Mouse (Mus musculus) heart, postnatal 14 days (tissue): ENCODE results near the gene Immp1l. TPM values are rescaled to one million over a fixed set of nuclear protein-coding genes. Genes with fewer than 3 reads are reported as not detected.

Experiments used
- DNase-seq, 2 experiments: peaks; one replicate each; pipeline ENCODE4 v3.0.0; 2021 to 2022
- intact Hi-C: fragments of 180-260 bp; cut with DNase I; formaldehyde crosslinking; loops from one replicate; pipeline ENCODE4 v1.15.1; 2025
- microRNA-seq, 2 experiments: library from miRNA; unstranded; fragments of <30 nt; microRNA quantifications; one replicate each; pipeline ENCODE4 v1.2.0; 2021 to 2022
- total RNA-seq, 2 experiments: library from RNA; stranded (reverse); gene quantifications; 2 replicates each; pipeline ENCODE4 v1.2.3; 2021

Immp1l gene
- total RNA-seq, 2 experiments from 2014 or later, result 76.2 to 77.7 TPM

DNA sequence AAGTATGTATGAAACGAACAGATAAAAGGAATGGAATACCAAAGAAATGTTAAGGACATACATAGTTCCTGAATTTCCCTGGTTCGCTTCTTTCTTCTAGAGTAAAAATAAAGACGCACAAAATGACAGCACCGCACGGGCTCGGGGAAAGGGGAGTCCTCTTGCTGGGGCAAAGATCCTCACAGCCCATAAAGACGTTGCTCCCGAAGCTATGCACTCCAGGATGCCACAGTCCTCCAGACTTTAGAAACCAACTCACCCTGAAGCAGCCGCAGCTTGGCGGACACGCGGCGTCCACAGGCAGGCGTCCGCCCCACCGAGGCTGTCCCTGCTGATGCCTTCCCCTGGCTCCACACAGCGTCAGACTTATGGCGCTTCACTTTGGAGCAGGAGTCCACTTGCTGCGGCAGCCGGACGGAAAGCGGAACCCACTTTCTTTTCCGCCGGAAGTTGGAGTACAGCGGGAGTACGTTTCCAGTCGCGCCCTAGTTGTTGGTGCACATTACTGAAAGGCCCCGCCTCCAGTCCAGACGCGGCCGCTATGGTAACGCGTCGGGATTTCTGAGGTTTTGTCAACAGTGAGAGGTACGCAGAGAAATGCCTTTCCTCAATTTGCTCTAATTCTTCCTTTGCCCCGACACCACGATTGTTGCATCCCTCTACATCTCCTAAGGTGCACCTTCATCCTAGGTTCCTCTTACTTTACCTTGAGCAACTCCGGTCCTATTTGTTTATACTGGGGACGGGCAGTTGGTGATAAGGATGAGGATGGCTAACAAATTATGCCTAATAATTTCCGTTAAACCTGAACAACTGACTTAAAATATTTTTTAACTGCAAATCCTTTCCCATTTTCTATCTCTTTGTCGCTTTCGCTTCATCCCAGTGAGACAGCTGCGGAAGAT lies 98.6 kb downstream of the Immp1l start, which contains the start of gene Dnajc24:
Dnajc24 (minus strand) TSS at position 715 of the 905 bp plus-strand sequence.
- peak; percentile 84 to 91 for DNase-seq
- intact Hi-C loops, result loop anchor here (5.0 kb wide), 1 partner anchor 96 kb away; no protein-coding TSS in a partner anchor

- no peak for DNase-seq
- intact Hi-C loops, result no loop called here
Measured at GRCm38 (mm10) chr2:106008415-106008814, 104.0 kb downstream of the Immp1l start.

Small RNA genes within 50 kb of the gene (microRNA-seq; reads per million reads assigned to microRNA genes)
- 0 reads per million in 2 experiments for gene Gm22002

Other genes with a start within 250 kb of the Immp1l start
- not detected for gene Pax6, start 235.7 kb upstream of the Immp1l start, total RNA-seq
- 10 to 100 TPM; 12.3 to 12.4 TPM for gene Elp4, start 74 bp upstream of the Immp1l start, total RNA-seq
- gene Dnajc24, start 98.9 kb downstream of the Immp1l start, total RNA-seq, result 10 to 100 TPM; 10.5 to 15.2 TPM